Mouse (Mus musculus): ENCODE measurements around the gene Rps13. TPM values are rescaled to one million over a fixed set of nuclear protein-coding genes. Genes with fewer than 3 reads are reported as not detected.

Gene Rps13
- polyA plus RNA-seq, 1 experiment: 285 TPM

- H3K4me3 ChIP-seq (ENCODE audit: low read depth, low read length): no peak overlapping the region
- 0 out of 2 replicates have a peak overlapping the region, but pooled peaks have one; percentile 8 for H3K27ac ChIP-seq (ENCODE audit: insufficient read depth, low read length)
- H3K36me3 ChIP-seq (ENCODE audit: control insufficient read depth, insufficient read depth, low read length, poor library complexity, severe bottlenecking): peaks cover 40% of the 10 kb centered on the region
- TF ChIP-seq CTCF (IDR thresholded peaks at IDR 0.05; ENCODE audit: low read depth, low read length) (no peak), EP300 (IDR thresholded peaks at IDR 0.05; ENCODE audit: insufficient read depth, low read depth, low read length) (no peak), POLR2A (IDR thresholded peaks at IDR 0.05; ENCODE audit: insufficient read depth, low read length) (no peak)
- H3K9me3 ChIP-seq (replicated peaks; ENCODE audit: control insufficient read depth, insufficient read depth, low read length, poor library complexity, severe bottlenecking): no peaks in the 10 kb centered on the region
- no peak overlapping the region for H3K9ac ChIP-seq (ENCODE audit: low read depth, poor library complexity, severe bottlenecking)
- no peaks in the 10 kb centered on the region for H3K4me1 ChIP-seq (ENCODE audit: control insufficient read depth, insufficient read depth, low read length)
- H3K27me3 ChIP-seq (ENCODE audit: control insufficient read depth, insufficient read depth, low read length, poor library complexity, severe bottlenecking): no peaks in the 10 kb centered on the region
Measured at GRCm38 (mm10) chr7:116331246-116331645, 2.7 kb downstream of the Rps13 start.

DNA sequence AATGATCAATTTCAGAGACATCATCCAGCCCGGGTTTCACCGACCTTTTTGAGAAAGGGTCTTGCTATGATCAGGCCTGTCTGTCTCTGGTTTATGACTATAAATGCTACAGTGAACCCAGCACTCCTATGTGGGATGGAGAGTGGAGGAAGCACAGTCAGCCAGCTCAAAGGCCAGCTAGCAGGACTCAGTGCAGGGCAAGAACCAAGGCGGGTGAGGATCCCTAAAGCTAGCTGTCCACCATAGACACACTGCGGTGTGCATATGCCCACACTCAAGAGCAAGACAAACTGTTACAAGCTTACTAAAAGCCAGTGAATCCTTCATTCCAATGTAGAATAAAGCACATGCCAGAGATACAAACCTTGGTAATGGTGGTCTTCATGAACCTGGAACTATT, 4.1 kb downstream of the Rps13 start:
- Histone ChIP-seq H3K4me1 (ENCODE audit: control insufficient read depth, insufficient read depth, low read length) (no peaks in the 10 kb centered on the region), H3K4me3 (ENCODE audit: low read depth, low read length) (no peak overlapping the region), H3K9me3 (replicated peaks; ENCODE audit: control insufficient read depth, insufficient read depth, low read length, poor library complexity, severe bottlenecking) (no peaks in the 10 kb centered on the region), H3K27me3 (ENCODE audit: control insufficient read depth, insufficient read depth, low read length, poor library complexity, severe bottlenecking) (no peaks in the 10 kb centered on the region), H3K36me3 (ENCODE audit: control insufficient read depth, insufficient read depth, low read length, poor library complexity, severe bottlenecking) (peaks cover 40% of the 10 kb centered on the region), H3K9ac (ENCODE audit: low read depth, poor library complexity, severe bottlenecking) (no peak overlapping the region), H3K27ac (ENCODE audit: insufficient read depth, low read length) (no peak overlapping the region; the same call in 1 of the 2 replicates)
- TF ChIP-seq EP300 (IDR thresholded peaks at IDR 0.05; ENCODE audit: insufficient read depth, low read depth, low read length) (no peak), CTCF (IDR thresholded peaks at IDR 0.05; ENCODE audit: low read depth, low read length) (no peak), POLR2A (IDR thresholded peaks at IDR 0.05; ENCODE audit: insufficient read depth, low read length) (no peak)

DNA sequence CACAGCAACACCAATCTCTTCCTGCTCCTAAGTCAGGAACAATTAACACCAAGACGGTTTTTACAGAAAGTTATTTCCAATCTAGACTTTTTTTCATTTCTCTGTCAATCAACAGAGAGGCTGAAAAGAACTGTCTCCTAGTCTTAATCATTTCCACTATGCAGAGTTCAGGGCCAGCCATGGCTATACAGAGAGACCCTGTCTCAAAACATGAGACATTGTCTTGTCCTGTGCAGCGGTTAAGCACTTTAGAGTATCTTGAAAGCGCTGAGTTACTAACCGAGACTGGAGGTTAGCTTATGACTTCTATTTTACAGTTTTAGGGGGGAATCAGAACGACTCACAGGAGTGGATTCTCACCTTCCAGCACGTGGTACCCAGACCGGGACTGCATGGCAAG, 5.2 kb downstream of the Rps13 start:
- TF ChIP-seq CTCF (IDR thresholded peaks at IDR 0.05; ENCODE audit: low read depth, low read length): no peak
- TF ChIP-seq POLR2A (IDR thresholded peaks at IDR 0.05; ENCODE audit: insufficient read depth, low read length): no peak
- TF ChIP-seq EP300 (IDR thresholded peaks at IDR 0.05; ENCODE audit: insufficient read depth, low read depth, low read length): no peak
- H3K4me1 ChIP-seq (ENCODE audit: control insufficient read depth, insufficient read depth, low read length): no peaks in the 10 kb centered on the region
- no peaks in the 10 kb centered on the region for H3K9me3 ChIP-seq (replicated peaks; ENCODE audit: control insufficient read depth, insufficient read depth, low read length, poor library complexity, severe bottlenecking)
- peaks cover 40% of the 10 kb centered on the region for H3K36me3 ChIP-seq (ENCODE audit: control insufficient read depth, insufficient read depth, low read length, poor library complexity, severe bottlenecking)
- H3K27ac ChIP-seq (ENCODE audit: insufficient read depth, low read length): 0 out of 2 replicates have a peak overlapping the region, but pooled peaks have one; percentile 3
- H3K27me3 ChIP-seq (ENCODE audit: control insufficient read depth, insufficient read depth, low read length, poor library complexity, severe bottlenecking): no peaks in the 10 kb centered on the region
- H3K4me3 ChIP-seq (ENCODE audit: low read depth, low read length): no peak overlapping the region
- no peak overlapping the region for H3K9ac ChIP-seq (ENCODE audit: low read depth, poor library complexity, severe bottlenecking)

DNA sequence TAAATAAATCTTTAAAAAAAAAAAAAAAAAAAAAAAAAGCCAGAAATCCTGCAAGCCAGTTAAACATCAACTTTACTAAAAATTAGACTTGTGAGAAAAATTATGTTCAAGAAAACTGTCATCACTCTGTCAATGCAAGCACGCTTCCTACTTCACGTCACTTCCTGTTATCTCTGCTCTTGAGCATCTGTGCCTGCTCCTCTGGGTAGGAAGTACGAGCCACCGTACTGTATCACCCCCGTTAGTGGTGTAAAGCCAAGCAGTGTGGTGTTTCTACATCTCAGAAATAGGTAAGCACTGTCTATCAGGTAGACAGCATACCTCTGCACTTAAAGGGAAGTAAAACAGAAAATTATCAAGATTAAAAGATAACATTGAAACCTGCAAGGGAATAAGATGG, 6.1 kb downstream of the Rps13 start:
- H3K27ac ChIP-seq (ENCODE audit: insufficient read depth, low read length): no peak overlapping the region
- H3K9ac ChIP-seq (ENCODE audit: low read depth, poor library complexity, severe bottlenecking): no peak overlapping the region
- no peak overlapping the region for H3K4me3 ChIP-seq (ENCODE audit: low read depth, low read length)
- H3K36me3 ChIP-seq (ENCODE audit: control insufficient read depth, insufficient read depth, low read length, poor library complexity, severe bottlenecking): peaks cover 34% of the 10 kb centered on the region
- no peaks in the 10 kb centered on the region for H3K9me3 ChIP-seq (replicated peaks; ENCODE audit: control insufficient read depth, insufficient read depth, low read length, poor library complexity, severe bottlenecking)
- H3K27me3 ChIP-seq (ENCODE audit: control insufficient read depth, insufficient read depth, low read length, poor library complexity, severe bottlenecking): no peaks in the 10 kb centered on the region
- H3K4me1 ChIP-seq (ENCODE audit: control insufficient read depth, insufficient read depth, low read length): no peaks in the 10 kb centered on the region
- no peak for TF ChIP-seq POLR2A (IDR thresholded peaks at IDR 0.05; ENCODE audit: insufficient read depth, low read length)
- no peak for TF ChIP-seq CTCF (IDR thresholded peaks at IDR 0.05; ENCODE audit: low read depth, low read length)
- TF ChIP-seq EP300 (IDR thresholded peaks at IDR 0.05; ENCODE audit: insufficient read depth, low read depth, low read length): no peak

DNA sequence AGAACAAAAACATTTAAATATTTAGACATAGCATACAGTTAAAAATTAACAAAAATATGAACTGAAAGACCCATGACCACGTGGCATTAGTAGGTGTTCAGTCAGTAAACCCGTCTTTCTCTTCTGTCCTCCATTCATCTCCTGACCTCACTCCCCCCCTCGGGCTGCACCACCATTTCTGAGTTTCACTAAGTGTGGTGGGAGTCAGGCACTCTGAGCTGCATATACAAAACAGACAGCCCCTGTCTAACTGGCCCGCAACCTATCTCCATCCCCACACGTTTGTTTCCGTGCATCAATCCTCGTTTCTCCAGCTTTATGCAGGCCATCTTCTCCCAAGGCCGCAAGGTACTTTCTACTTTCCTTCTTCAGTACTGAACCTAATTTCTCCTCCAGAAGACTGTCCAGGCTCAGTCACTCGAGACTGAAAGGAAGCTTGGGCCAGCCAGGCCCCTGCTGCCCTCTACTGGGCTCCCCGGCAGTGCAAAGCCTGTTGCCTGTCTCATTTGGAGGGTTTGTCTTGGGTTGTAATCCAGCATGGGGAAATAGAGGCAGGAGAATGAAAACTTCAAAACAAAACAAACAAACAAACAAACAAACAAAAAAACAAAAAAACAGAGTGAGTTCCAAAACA, 10.5 kb downstream of the Rps13 start:
- H3K9me3 ChIP-seq (replicated peaks; ENCODE audit: control insufficient read depth, insufficient read depth, low read length, poor library complexity, severe bottlenecking): no peaks in the 10 kb centered on the region
- no peaks in the 10 kb centered on the region for H3K36me3 ChIP-seq (ENCODE audit: control insufficient read depth, insufficient read depth, low read length, poor library complexity, severe bottlenecking)
- H3K27me3 ChIP-seq (ENCODE audit: control insufficient read depth, insufficient read depth, low read length, poor library complexity, severe bottlenecking): no peaks in the 10 kb centered on the region; the same call in 1 of the 2 replicates
- no peak overlapping the region for H3K9ac ChIP-seq (ENCODE audit: low read depth, poor library complexity, severe bottlenecking)
- H3K27ac ChIP-seq (ENCODE audit: insufficient read depth, low read length): no peak overlapping the region
- no peak overlapping the region for H3K4me3 ChIP-seq (ENCODE audit: low read depth, low read length)
- H3K4me1 ChIP-seq (ENCODE audit: control insufficient read depth, insufficient read depth, low read length): no peaks in the 10 kb centered on the region
- TF ChIP-seq CTCF (IDR thresholded peaks at IDR 0.05; ENCODE audit: low read depth, low read length) (peak; percentile 83), POLR2A (IDR thresholded peaks at IDR 0.05; ENCODE audit: insufficient read depth, low read length) (no peak)

GRCm38 (mm10) chr7:116309456-116309855, 24.5 kb downstream of the Rps13 start:
- TF ChIP-seq EP300 (IDR thresholded peaks at IDR 0.05; ENCODE audit: insufficient read depth, low read depth, low read length) (0 out of 2 replicates have a peak, but pooled peaks have one; percentile 17), CTCF (IDR thresholded peaks at IDR 0.05; ENCODE audit: low read depth, low read length) (no peak)
- Histone ChIP-seq H3K9ac (ENCODE audit: low read depth, poor library complexity, severe bottlenecking) (peak overlapping the region; percentile 92), H3K4me1 (ENCODE audit: control insufficient read depth, insufficient read depth, low read length) (peaks cover 5% of the 10 kb centered on the region), H3K9me3 (replicated peaks; ENCODE audit: control insufficient read depth, insufficient read depth, low read length, poor library complexity, severe bottlenecking) (no peaks in the 10 kb centered on the region), H3K36me3 (ENCODE audit: control insufficient read depth, insufficient read depth, low read length, poor library complexity, severe bottlenecking) (no peaks in the 10 kb centered on the region), H3K27me3 (ENCODE audit: control insufficient read depth, insufficient read depth, low read length, poor library complexity, severe bottlenecking) (no peaks in the 10 kb centered on the region), H3K4me3 (ENCODE audit: low read depth, low read length) (peak overlapping the region; percentile 54), H3K27ac (ENCODE audit: insufficient read depth, low read length) (peak overlapping the region; percentile 94)
